Mouse (Mus musculus) left cerebral cortex, adult 11 months (tissue): Measurements from ENCODE around the gene Arap1.

Source experiments
- DNase-seq: peaks from one replicate; pipeline ENCODE4 v3.0.0; 2022; ENCODE audit warnings: low spot score

Gene Arap1

DNA sequence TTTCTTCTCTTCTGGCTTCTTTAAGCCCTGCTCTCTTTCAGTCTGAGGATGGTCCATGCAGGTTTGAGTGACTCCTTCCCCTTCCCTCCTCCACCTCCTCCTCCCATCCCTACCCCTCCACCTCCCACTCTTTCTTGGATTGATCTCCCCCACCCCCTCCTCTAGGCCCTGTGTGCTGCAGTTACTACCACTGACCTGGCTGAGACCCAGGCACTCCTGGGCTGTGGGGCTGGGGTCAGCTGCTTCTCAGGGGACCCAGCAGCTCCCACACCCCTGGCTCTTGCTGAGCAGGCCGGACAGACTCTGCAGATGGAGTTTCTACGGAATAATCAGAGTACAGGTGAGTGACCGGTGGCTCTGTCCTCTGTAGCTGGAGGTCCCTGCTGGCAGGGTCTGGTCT, 46.7 kb downstream of the Arap1 start:
- no peak for DNase-seq

DNA sequence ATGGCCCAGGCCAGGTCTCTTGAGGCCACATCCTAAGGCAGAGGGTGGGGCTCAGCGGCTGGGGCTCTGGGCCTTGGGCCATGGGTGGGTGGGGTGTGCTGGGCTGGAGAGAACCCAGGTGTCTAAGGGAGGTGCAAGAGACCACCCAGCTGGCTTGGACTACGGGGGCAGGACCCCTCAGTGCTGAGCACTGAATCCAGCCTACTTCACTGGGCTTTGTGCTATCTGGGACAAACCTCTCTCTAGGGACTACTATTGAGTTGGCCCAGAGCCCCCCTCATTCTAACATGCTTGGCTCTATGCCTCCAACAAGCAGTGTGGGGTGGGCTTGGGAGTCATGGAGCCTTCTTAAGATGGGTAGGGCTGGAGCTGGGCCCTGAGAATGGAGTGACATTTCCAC, 47.6 kb downstream of the Arap1 start:
- no peak for DNase-seq

DNA sequence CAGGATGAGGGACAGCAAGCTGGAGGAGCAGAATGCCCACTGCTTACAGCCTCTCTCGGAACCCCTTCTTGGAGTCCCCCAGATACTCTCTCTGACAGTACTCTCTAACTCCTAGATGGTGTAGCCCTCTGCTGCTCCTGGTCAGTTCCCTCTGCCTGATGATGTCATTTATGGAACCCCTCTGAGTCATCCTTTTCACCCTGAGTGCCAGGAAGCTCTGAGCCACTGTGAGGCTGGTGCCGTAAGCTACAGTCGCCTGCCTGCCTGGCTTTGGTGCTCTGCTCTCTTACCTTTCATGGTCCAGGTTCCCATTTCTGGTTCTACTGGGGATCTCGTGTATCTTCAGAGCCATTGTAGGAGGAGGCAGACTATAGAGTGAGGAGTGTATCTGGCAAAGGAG, 49.3 kb downstream of the Arap1 start:
- no peak for DNase-seq

DNA sequence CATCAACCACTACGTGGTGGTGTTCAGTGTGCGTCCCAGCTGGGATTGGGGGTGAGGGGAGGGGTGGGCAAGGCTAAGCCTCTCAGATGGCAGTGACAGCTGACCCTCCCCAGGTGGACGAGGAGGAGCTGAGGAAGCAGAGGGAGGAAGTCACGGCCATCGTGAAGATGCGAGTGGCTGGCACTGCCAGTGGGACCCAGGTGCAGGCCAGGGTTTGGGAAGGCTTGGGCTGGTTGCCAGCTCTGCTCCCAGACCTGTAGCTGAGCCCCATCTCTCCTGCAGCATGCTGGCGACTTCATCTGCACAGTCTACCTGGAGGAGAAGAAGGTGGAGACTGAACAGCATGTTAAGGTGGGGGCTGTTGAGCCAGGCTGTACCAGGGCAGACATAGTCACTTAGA, 53.6 kb downstream of the Arap1 start:
- DNase-seq: no peak

DNA sequence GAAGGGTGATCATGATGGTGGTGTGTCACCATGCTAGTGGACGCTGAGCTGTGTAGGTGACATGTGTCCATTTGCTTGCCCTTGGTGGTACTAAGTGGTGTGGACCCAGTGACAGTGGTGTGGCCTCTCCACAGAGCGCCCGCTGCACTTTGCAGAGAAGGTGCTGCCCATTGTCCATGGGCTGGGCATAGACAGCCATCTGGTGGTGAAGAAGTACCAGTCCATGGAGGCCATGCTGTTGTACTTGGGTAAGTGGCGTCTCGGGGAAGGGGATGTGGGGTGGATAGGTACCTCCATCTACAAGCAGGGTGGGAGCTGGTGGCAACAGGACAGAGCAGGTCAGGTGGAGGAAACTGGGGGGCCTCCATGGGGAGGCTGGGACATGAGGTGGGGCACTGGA, 56.0 kb downstream of the Arap1 start:
- DNase-seq: no peak

DNA sequence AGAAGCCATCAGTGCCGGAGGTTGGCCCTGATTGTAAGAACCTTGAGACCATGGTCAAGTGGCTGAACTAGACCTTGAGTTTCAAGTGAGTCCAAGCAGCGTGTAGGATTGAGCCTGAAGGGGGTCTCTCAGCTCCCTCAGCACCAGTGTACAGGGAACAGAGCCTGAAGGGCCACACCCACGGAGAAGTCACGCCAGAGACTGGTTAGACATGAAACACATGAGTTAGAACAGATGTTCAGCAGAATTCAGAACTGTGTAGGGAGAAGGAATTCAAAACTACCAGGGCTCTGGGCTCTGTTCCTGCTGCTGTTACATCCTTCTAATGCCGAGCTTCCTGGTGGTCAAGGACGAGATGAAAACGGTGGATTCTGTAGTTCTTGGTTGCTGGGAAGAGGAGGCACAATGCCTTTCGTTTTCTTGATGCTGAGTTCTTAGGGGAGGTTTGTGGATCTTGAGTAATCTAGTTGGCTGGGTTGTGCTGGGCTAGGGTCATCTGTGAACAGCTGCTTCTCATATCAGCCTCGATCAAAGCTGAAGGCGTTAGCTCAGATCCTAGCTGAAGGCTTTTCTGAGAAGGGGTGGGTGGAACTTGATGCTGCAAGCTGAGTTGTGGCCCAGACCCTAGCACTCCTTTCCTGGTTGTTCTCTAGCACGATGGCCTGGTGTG, 62.5 kb downstream of the Arap1 start, which contains the start of gene Gm45837:
TSS of gene Gm45837 (plus strand) at position 620 of the 670 bp plus-strand sequence.
- no peak for DNase-seq

DNA sequence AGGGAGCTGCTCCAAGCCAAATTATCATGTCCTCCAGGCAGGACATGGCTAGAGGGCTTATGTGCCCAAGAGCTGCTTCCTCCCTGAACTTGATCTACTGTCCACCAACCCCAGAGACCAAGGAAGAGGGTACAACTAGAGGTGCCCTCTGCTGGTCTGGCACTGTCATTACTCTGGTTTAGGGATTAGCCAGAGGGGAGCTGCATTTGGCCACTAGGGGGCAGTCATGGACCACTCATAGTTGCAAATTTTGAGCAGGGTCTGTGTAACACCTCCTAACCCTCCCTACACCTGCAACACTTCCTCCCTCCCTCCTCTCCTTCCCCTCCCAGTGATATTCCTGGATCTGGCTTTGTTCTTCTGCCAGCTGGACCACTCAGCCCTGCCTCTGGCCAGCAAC, 64.9 kb downstream of the Arap1 start:
- DNase-seq: peak; percentile 77

DNA sequence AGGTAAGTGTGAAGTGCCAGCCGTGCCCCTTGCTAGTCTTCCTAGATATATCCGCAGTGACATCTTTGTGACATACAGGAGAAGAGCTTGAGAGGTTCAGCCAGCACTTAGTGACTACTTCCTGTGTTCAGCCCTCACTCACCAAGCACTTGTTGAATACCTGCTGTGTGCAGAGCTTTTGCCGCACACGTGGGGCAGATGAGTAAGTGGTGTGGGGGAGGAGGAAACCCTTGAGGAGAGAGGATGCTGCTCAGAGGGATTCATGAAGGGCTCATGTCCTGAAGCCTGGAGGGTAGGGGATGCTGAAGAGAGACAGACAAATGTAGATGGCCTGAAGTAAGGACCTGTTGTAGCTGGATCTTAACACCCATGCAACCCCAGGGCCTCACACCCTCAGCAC, 66.3 kb downstream of the Arap1 start:
- no peak for DNase-seq

DNA sequence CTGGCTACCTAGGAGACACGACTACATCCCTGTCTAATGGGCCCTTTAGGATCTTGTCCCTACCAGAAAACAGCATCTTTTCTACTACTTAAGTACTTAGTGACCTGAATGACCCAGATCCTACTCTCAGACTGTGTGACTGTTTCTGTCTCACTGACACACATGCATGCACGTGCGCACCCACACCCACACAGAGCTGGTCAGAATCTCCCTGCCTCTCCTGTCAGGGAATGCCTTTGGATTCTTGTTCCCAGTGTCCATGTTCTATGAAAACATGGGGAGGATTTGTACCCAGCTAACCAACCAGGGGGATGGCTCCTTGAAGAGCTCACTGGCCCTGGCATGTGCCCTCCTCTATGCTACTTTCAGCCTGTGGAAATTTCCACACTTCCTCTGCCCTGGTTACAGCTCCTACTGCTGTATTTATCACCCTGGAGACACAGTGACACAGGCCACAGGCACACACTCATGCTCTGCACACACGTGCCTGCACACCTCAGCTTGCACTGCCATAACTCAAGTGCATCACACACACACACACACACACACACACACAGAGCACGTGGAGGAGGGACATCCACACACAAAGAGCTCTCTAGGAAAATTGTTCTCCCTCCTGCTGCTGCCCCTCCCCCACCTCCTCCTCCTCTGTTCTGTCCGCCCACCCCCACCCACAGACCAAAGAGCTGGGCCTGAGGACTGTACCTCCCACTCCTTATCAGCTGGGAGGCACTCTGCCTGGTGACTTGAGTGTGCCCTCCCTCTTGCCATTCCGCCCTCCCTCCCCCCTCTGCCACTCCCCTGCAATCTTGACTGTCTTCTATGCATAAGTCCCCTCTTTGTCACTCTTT, 67.0 kb downstream of the Arap1 start:
- no peak for DNase-seq

DNA sequence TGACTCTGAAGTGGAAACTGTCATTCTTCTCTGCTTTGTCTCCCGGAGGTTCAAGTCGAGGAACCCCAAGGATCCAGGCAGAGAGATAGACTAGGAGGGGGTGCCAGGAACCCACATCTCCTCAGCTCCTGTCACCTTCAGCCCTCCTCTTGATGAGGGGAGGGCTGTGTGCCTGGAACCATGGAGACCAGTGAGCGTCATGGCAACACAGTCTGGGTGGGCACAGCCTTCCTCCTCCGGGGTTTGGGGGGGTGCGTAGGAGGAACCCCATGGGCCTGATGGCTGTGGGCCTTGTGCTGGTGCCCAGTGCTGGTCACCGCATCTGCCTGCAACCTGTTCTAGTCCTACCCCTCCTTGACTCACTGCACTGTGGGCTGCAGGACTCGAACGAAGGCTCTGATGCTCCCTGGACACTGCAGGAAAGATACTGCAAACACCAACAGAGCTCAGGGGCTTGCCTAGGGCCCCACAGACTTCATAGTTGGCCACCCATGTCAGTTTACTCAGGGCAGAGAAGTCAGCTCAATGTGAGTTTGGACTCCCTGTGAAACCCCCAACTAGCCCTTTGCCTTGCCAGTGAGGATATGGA, 67.7 kb downstream of the Arap1 start:
- DNase-seq: no peak

DNA sequence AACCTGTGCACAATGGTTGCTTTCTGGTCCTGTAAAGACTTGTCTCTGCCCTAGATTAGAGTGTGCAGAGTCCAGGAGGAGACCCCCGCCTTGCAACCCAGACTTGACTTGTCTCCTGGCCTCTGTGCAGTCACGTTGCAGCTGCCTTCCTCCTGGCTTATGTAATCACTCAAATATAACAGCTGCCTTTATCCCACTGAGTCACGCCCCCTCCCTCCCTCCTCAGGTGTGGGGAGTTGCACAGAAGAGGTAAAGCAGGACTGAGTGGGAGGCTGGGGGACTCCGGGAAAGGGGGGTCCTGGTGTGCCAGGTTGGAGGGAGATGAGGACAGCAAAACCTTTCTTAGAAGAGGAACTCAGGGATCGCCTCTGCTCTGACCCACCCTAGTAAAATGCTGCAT, 68.5 kb downstream of the Arap1 start:
- DNase-seq: no peak

DNA sequence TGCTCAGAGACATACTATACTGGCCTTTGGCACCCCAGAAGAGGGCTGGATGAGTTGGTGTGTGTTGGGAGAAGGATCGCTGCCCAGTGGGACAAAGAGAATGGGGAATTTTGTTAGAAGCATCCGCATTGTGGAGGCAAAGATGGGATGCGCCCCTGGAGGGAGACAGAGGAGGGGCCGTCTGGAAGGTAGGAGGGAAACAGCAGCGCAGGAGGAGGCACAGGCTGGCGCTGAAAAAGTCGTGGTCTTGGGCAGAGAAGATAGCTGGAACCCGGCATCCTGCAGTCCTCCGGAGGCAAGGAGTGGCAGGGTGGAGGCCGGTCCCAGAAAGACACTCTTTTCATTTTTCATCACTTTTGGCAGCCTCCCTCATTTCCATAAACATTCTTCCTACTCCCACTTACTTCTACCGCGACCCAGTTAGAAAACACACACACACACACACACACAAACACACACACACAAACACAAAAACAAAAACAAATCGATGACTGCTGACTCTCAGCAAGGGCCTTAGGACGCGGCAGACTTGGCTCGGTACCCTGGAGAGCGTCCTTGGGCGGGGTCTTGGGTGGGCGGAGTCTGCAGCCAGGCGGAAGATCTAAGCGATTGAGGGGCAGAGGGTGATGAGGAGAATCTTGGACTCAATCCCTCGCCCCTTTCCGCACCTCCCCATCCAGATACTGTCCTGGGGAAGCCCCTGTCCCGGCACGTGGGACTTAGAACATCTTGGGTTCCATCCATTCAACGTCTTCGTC, 71.3 kb downstream of the Arap1 start:
- no peak for DNase-seq

DNA sequence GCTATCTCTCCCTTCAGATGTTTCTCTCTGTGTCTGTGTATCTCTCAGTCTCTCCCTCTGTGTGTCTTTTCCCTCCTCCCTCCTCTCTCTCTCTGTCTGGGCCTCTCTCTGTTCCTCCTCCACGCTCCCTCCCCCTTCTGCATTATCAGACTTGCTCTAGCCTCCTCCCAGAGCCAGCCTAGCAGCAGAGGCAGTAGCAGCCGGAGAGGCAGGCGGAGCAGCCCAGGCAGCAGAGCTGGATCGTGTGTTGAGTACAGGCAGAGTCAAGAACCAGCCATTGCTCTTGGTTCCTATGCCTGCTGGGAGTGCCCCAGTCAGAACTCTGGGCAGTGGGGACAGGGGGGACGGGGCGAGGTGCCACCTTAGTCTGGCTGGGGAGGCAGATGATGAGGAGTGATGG, 73.7 kb downstream of the Arap1 start, which contains the start of gene Pde2a:
TSS of gene Pde2a (plus strand) at position 163 of the 400 bp plus-strand sequence.
- DNase-seq: peak; percentile 78

DNA sequence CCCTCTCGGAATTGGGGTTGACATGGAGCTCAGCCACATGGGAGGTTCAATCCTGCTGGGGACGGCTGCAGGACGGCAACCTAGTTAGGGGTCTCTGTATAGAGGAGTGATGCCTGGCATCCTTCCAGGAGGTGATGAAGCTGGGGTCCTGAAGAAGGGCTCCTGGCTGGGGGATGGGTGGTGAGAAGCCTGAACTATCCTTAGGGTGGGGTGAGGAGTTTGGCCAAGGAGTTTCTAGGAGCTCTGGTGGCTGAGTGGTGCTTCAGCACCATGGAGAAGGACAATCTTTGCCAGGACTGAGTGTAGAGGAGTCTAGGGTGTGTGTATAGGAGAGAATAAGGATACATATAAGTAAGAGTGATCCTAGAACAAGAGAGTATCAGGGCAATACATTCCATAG, 74.2 kb downstream of the Arap1 start:
- no peak for DNase-seq

DNA sequence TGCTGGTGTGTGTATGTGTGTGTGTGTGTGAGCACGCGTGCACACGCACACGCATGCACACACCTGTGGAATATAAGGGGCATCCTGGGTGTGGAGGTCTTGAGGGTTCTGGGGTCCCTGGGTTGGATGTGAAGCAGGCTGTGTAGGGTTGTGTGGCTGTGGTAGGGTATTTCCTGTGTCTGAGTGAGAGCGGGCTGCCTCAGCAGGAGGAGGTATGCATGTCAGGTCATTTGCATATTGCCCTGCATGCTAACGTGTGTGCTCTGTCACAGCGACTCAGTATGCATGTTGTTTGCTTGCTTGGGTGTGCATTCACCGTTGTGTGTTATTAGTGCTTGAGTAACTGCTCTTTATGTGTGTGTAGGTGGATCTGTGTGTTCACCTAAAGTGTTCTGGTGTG, 74.8 kb downstream of the Arap1 start:
- DNase-seq: no peak

DNA sequence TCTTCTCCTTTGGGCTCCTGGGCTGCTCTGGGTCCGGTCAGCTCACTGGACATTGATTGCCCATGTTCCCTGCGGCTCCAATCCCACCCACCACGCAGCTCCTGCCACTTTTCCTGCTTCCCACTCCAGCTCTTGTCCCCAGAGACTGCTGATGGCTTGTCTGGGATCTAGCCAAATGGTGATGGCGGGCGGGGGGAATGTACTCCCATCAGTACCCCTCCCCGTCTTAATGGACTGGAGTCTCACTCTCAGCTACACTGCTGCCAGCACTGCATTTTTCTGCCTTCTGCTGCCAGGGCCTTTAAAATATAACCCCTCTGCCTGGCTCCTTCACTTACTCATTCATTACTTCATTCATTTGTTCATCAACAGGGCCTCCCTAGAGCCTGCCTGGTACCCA, 76.1 kb downstream of the Arap1 start:
- no peak for DNase-seq

DNA sequence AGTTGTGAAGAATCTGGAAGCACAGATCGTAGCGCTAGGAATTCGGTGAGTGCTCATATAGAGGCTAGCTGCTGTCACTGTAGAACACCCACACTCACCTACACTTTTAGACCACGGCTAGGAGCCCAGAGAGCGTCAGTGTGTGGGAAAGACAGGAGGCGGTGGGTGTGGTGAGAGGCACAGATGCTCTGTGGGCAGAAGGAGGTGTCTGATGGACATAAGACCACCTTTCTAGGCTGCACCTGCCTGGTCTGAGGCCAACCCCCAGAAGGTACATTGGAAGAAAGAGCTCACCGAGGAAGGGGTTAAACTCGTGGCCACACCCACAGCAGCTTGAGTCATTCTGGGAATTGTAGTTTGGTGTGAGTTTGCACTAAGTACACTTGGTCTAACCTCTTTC, 78.8 kb downstream of the Arap1 start:
- no peak for DNase-seq

DNA sequence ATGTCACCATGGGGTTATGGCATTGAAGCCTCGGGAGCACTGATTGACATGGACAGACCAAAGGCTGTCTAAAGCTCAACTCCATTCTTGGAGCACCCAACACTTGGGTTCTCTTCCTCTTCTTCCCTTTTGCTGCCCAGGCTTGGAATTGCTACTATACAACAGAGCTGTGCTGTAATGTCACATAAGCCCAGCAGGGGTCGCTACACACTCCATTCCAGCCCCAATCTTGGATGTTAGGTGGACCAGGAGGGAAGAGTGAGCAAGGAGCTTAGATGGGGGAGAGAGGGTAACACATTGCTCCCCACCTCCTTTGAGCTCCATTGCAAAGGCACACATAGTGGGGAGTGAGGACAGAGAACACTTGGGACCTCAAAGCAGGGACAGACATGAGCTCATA, 79.9 kb downstream of the Arap1 start:
- no peak for DNase-seq

DNA sequence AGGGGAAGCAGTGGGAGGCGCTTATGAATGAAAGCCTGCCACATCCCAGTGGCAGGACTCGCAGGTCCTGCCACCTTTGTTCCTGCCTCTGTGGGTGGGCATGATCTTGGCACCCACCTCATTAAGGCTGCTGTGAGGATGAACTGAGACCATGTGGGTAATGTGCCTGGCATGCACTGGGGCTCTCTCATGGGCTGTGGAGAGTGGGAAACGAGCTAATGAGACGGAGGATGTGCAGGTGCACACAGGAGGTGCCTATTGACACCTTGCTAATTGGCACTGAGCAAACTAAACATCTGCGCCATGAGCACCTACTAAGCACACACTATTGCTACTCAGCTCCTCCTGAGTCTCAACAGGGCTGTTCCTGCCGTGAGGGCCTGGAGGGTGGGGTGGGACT, 87.2 kb downstream of the Arap1 start:
- DNase-seq: no peak

DNA sequence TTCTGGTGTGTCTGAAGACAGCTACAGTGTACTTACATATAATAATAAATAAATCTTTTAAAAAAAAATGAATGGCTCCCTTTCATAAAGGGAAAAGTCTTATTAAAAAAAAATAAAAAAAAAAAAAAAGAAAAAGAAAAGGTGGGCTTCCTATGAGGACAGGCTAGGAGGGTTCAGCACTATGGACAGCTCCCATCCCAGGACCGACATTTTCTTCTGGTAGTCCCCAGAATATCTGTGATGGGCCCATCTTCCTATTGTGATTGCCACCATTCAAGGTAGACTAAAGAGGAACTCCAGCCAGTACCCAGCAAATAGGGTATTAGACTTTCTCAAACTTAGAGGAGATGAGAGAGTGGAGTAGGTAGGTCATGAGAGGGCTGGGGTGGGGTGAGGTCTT, 90.0 kb downstream of the Arap1 start:
- DNase-seq: no peak

DNA sequence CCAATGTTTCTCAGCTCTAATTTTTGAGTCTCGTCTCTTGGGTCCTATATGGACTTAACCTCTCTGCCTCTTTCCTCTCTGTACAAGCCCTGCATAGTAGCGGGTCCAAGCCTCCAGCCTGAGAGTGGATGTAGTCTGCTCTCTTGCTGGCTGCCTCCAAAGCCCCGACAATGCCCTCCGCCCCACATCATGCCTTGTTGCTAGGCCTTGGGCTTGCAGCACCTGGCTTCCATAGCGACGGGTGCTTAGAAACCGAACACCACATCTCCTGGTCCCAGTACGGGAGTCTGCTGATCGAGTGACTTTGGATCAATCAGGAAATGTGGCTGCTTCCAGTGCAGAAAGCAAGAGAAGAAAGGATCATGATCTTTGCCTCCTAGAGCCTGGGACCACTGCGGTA, 95.2 kb downstream of the Arap1 start:
- no peak for DNase-seq

DNA sequence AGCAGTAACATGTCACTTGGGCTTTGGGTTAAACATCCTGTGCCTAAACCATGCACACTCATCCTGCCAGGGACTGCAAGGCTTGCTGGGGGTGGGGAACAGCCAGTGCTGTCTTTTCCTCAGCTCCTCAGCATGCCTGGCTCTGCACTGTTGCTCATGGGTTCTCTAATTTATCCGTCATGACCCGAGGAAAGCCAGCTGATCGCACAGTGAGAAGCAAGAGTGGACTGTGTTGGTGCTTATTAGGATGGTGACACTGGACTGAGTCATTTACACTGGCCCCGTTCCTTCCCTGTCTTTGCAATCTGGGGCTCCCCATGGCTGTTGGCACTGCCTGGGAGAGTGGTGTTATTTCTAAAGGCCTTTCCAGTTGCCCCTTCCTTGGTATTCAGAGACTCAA, 96.3 kb downstream of the Arap1 start:
- no peak for DNase-seq

DNA sequence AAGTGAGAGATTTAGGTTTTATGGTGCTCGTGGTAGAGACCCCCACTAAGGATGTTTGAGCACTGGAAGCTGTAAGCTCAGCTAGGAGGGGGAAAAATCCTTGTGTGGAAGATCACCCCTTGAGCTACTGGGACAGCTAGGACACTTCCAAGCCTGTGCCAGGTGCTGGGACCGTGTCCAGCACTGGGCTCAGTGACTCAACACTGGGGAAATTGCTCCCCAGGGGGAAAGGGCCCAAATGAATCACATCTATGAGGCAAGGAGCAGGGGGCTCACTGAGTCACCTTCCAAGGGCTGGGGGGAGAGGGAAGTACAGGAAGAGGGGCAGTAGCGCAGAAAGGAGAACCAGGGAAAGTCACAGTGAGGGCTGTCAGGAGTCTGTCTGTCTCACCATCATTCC, 102.0 kb downstream of the Arap1 start:
- DNase-seq: no peak
